Mouse (Mus musculus) C2C12 (cell line): ENCODE data around the gene Camta1.

Source experiments
- CEBPB ChIP-seq: IDR thresholded peaks from one replicate; pipeline ENCODE4 v1.6.1; 2011; ENCODE audit warnings: low read depth, mild to moderate bottlenecking, control low read depth, moderate library complexity
- CTCF ChIP-seq: IDR thresholded peaks from one replicate; pipeline ENCODE4 v1.5.1; 2011; ENCODE audit not compliant: control insufficient read depth, insufficient read depth, insufficient read length
- MYOG ChIP-seq: IDR thresholded peaks from one replicate; pipeline ENCODE4 v1.6.1; 2011; ENCODE audit not compliant: control insufficient read depth, insufficient read length; ENCODE audit errors: extremely low read depth
- USF1 ChIP-seq: IDR thresholded peaks from one replicate; pipeline ENCODE4 v1.6.1; 2011; ENCODE audit warnings: low read depth, mild to moderate bottlenecking, control low read depth, moderate library complexity

- TF ChIP-seq CTCF (no peak), USF1 (no peak), CEBPB (no peak), MYOG (no peak)
These were observed 120.2 kb downstream of the Camta1 start for GRCm38 (mm10) chr4:151741249-151742137.
